Mouse (Mus musculus): Measurements from ENCODE around the gene Trmt1. TPM values are rescaled to one million over a fixed set of nuclear protein-coding genes. Genes with fewer than 3 reads are reported as not detected.

Gene Trmt1
- polyA plus RNA-seq (2014; fragmentation: Nextera tagmentation; extraction: Ambion mirVana): 65.7 and 65.9 TPM in 2 replicates

- ATAC-seq (ENCODE audit: insufficient number of reproducible peaks, low FRiP score, low TSS enrichment, low read depth): peak; percentile 29; the same call in 1 of the 2 replicates
- peak; percentile 49 for DNase-seq (ENCODE audit: low spot score)
- H3K27ac ChIP-seq (replicated peaks; ENCODE audit: low read depth, low read length): peak within 1 kb of the TSS; percentile 98
- peak within 1 kb of the TSS; percentile 92 for H3K4me2 ChIP-seq (ENCODE audit: low read depth, severe bottlenecking)
- peak within 1 kb of the TSS; percentile 100 for H3K4me3 ChIP-seq (ENCODE audit: low read depth, low read length)
- 11% methylated on average over 19 of the region's 20 CpGs for WGBS
- no peaks in the 10 kb centered on the region for H3K9me3 ChIP-seq (ENCODE audit: control insufficient read depth, low read length)
- peaks cover 23% of the 10 kb centered on the region for H3K4me1 ChIP-seq (ENCODE audit: control insufficient read depth, insufficient read depth, low read length)
- H3K36me3 ChIP-seq (ENCODE audit: control insufficient read depth, insufficient read depth, low read length): peaks cover 15% of the 10 kb centered on the region; the same call in 1 of the 2 replicates
- H3K9ac ChIP-seq (ENCODE audit: low read length): peak within 1 kb of the TSS; percentile 100
- no peaks in the 10 kb centered on the region for H3K27me3 ChIP-seq (ENCODE audit: control insufficient read depth, insufficient read depth, low read length)
Measured at GRCm38 (mm10) chr8:84686191-84687002, at the start of gene Trmt1. Gene Trmt1, plus strand, starts transcription at chr8:84686307.

- Histone ChIP-seq H3K4me1 (ENCODE audit: control insufficient read depth, insufficient read depth, low read length) (peaks cover 29% of the 10 kb centered on the region), H3K27me3 (ENCODE audit: control insufficient read depth, insufficient read depth, low read length) (no peaks in the 10 kb centered on the region), H3K27ac (replicated peaks; ENCODE audit: low read depth, low read length) (peak overlapping the region; percentile 96), H3K4me3 (ENCODE audit: low read depth, low read length) (peak overlapping the region; percentile 53), H3K36me3 (ENCODE audit: control insufficient read depth, insufficient read depth, low read length) (no peaks in the 10 kb centered on the region), H3K9ac (ENCODE audit: low read length) (peak overlapping the region; percentile 60), H3K4me2 (ENCODE audit: low read depth, severe bottlenecking) (peak overlapping the region; percentile 52), H3K9me3 (ENCODE audit: control insufficient read depth, low read length) (no peaks in the 10 kb centered on the region)
- DNase-seq (ENCODE audit: low spot score) (peak; percentile 65), ATAC-seq (ENCODE audit: insufficient number of reproducible peaks, low FRiP score, low TSS enrichment, low read depth) (no peak)
- whole genome bisulfite sequencing: 19% methylated on average over 8 of the region's 8 CpGs
Measured at GRCm38 (mm10) chr8:84637946-84638554, 48.1 kb upstream of the Trmt1 start.

- no peaks in the 10 kb centered on the region for H3K27me3 ChIP-seq (ENCODE audit: control insufficient read depth, insufficient read depth, low read length)
- H3K9ac ChIP-seq (ENCODE audit: low read length): peak overlapping the region; percentile 60
- peak; percentile 67 for DNase-seq (ENCODE audit: low spot score)
- H3K36me3 ChIP-seq (ENCODE audit: control insufficient read depth, insufficient read depth, low read length): no peaks in the 10 kb centered on the region
- ATAC-seq (ENCODE audit: insufficient number of reproducible peaks, low FRiP score, low TSS enrichment, low read depth): peak; percentile 19
- under 1% methylated on average over 48 of the region's 52 CpGs for WGBS
- peaks cover 29% of the 10 kb centered on the region for H3K4me1 ChIP-seq (ENCODE audit: control insufficient read depth, insufficient read depth, low read length)
- H3K4me2 ChIP-seq (ENCODE audit: low read depth, severe bottlenecking): peak overlapping the region; percentile 52
- H3K27ac ChIP-seq (replicated peaks; ENCODE audit: low read depth, low read length): peak overlapping the region; percentile 96
- peak overlapping the region; percentile 53 for H3K4me3 ChIP-seq (ENCODE audit: low read depth, low read length)
- H3K9me3 ChIP-seq (ENCODE audit: control insufficient read depth, low read length): no peaks in the 10 kb centered on the region
Measured at GRCm38 (mm10) chr8:84638555-84639161, 47.4 kb upstream of the Trmt1 start.

GRCm38 (mm10) chr8:84639162-84640009 is 46.7 kb upstream of the Trmt1 start:
- peak; percentile 94 for DNase-seq (ENCODE audit: low spot score)
- H3K27ac ChIP-seq (replicated peaks; ENCODE audit: low read depth, low read length): peak overlapping the region; percentile 96
- under 1% methylated on average over 89 of the region's 106 CpGs for WGBS

GRCm38 (mm10) chr8:84640010-84640588 is 46.0 kb upstream of the Trmt1 start:
- Histone ChIP-seq H3K9ac (ENCODE audit: low read length) (peak overlapping the region; percentile 45; the same call in 1 of the 2 replicates), H3K27ac (replicated peaks; ENCODE audit: low read depth, low read length) (no peak overlapping the region), H3K4me2 (ENCODE audit: low read depth, severe bottlenecking) (peak overlapping the region; percentile 52), H3K4me3 (ENCODE audit: low read depth, low read length) (peak overlapping the region; percentile 39), H3K36me3 (ENCODE audit: control insufficient read depth, insufficient read depth, low read length) (no peaks in the 10 kb centered on the region), H3K4me1 (ENCODE audit: control insufficient read depth, insufficient read depth, low read length) (peaks cover 23% of the 10 kb centered on the region), H3K27me3 (ENCODE audit: control insufficient read depth, insufficient read depth, low read length) (no peaks in the 10 kb centered on the region), H3K9me3 (ENCODE audit: control insufficient read depth, low read length) (no peaks in the 10 kb centered on the region)
- WGBS: 27% methylated on average over 9 of the region's 9 CpGs
- DNase-seq (ENCODE audit: low spot score) (peak; percentile 21), ATAC-seq (ENCODE audit: insufficient number of reproducible peaks, low FRiP score, low TSS enrichment, low read depth) (no peak)

More at GRCm38 (mm10) chr8:84639162-84640009, 46.7 kb upstream of the Trmt1 start:
- Histone ChIP-seq H3K4me3 (ENCODE audit: low read depth, low read length) (peak overlapping the region; percentile 53), H3K4me2 (ENCODE audit: low read depth, severe bottlenecking) (peak overlapping the region; percentile 52), H3K9me3 (ENCODE audit: control insufficient read depth, low read length) (no peaks in the 10 kb centered on the region), H3K9ac (ENCODE audit: low read length) (peak overlapping the region; percentile 60), H3K36me3 (ENCODE audit: control insufficient read depth, insufficient read depth, low read length) (no peaks in the 10 kb centered on the region), H3K27me3 (ENCODE audit: control insufficient read depth, insufficient read depth, low read length) (no peaks in the 10 kb centered on the region), H3K4me1 (ENCODE audit: control insufficient read depth, insufficient read depth, low read length) (peaks cover 29% of the 10 kb centered on the region)
- ATAC-seq (ENCODE audit: insufficient number of reproducible peaks, low FRiP score, low TSS enrichment, low read depth): peak; percentile 90

- ATAC-seq (ENCODE audit: insufficient number of reproducible peaks, low FRiP score, low TSS enrichment, low read depth) (no peak), DNase-seq (ENCODE audit: low spot score) (no peak)
- Histone ChIP-seq H3K27ac (replicated peaks; ENCODE audit: low read depth, low read length) (no peak overlapping the region), H3K27me3 (ENCODE audit: control insufficient read depth, insufficient read depth, low read length) (no peaks in the 10 kb centered on the region), H3K4me2 (ENCODE audit: low read depth, severe bottlenecking) (no peak overlapping the region), H3K36me3 (ENCODE audit: control insufficient read depth, insufficient read depth, low read length) (no peaks in the 10 kb centered on the region), H3K4me1 (ENCODE audit: control insufficient read depth, insufficient read depth, low read length) (peaks cover 16% of the 10 kb centered on the region), H3K9me3 (ENCODE audit: control insufficient read depth, low read length) (no peaks in the 10 kb centered on the region), H3K4me3 (ENCODE audit: low read depth, low read length) (no peak overlapping the region), H3K9ac (ENCODE audit: low read length) (no peak overlapping the region)
- WGBS: 70% methylated on average over 7 of the region's 7 CpGs
Measured at GRCm38 (mm10) chr8:84640617-84641294, 45.4 kb upstream of the Trmt1 start.

GRCm38 (mm10) chr8:84641578-84642361 is 44.3 kb upstream of the Trmt1 start:
- Histone ChIP-seq H3K4me2 (ENCODE audit: low read depth, severe bottlenecking) (no peak overlapping the region), H3K27me3 (ENCODE audit: control insufficient read depth, insufficient read depth, low read length) (no peaks in the 10 kb centered on the region), H3K4me3 (ENCODE audit: low read depth, low read length) (no peak overlapping the region), H3K36me3 (ENCODE audit: control insufficient read depth, insufficient read depth, low read length) (no peaks in the 10 kb centered on the region), H3K9ac (ENCODE audit: low read length) (no peak overlapping the region), H3K27ac (replicated peaks; ENCODE audit: low read depth, low read length) (no peak overlapping the region), H3K4me1 (ENCODE audit: control insufficient read depth, insufficient read depth, low read length) (peaks cover 13% of the 10 kb centered on the region), H3K9me3 (ENCODE audit: control insufficient read depth, low read length) (no peaks in the 10 kb centered on the region)
- 96% methylated on average over 1 of the region's 1 CpGs for WGBS
- ATAC-seq (ENCODE audit: insufficient number of reproducible peaks, low FRiP score, low TSS enrichment, low read depth): no peak
- DNase-seq (ENCODE audit: low spot score): no peak

Measured in limb, embryonic 11.5 days (tissue).